Mouse (Mus musculus) heart, embryonic 15.5 days (tissue): ENCODE data around the gene Lsamp. TPM values are rescaled to one million over a fixed set of nuclear protein-coding genes. Genes with fewer than 3 reads are reported as not detected.

ENCODE experiments used
- ATAC-seq: fragments of 200-750 bp; cut with Nextera tagmentation; replicated peaks from 2 replicates; pipeline ENCODE4 v1.8.0; 2017; ENCODE audit warnings: low read depth, moderate TSS enrichment; ENCODE audit not compliant: insufficient number of reproducible peaks, insufficient read depth, low FRiP score
- H3K27ac ChIP-seq: fragments of 300-500 bp; sonication (generic); 2 replicates; pipeline ENCODE4 v1.5.1; 2015; ENCODE audit warnings: mild to moderate bottlenecking, inconsistent platforms
- H3K27me3 ChIP-seq: fragments of 300-500 bp; sonication (generic); 2 replicates; pipeline ENCODE4 v1.6.1; 2015; ENCODE audit warnings: inconsistent platforms
- H3K36me3 ChIP-seq: fragments of 300-500 bp; sonication (generic); 2 replicates; pipeline ENCODE4 v1.6.1; 2015; ENCODE audit warnings: mild to moderate bottlenecking, inconsistent platforms
- H3K4me1 ChIP-seq: fragments of 300-500 bp; sonication (generic); replicated peaks from 2 replicates; pipeline ENCODE4 v1.6.1; 2015; ENCODE audit warnings: inconsistent platforms
- H3K4me2 ChIP-seq: fragments of 300-500 bp; sonication (generic); 2 replicates; pipeline ENCODE4 v1.6.1; 2015; ENCODE audit warnings: inconsistent platforms, mild to moderate bottlenecking, moderate library complexity
- H3K4me3 ChIP-seq: fragments of 300-500 bp; sonication (generic); 2 replicates; pipeline ENCODE4 v1.5.1; 2015; ENCODE audit warnings: mild to moderate bottlenecking, inconsistent platforms
- H3K9ac ChIP-seq: fragments of 300-500 bp; sonication (generic); 2 replicates; pipeline ENCODE4 v1.6.1; 2015; ENCODE audit warnings: mild to moderate bottlenecking, inconsistent platforms
- H3K9me3 ChIP-seq: fragments of 300-500 bp; sonication (generic); replicated peaks from 2 replicates; pipeline ENCODE4 v1.6.1; 2016; ENCODE audit warnings: inconsistent platforms
- WGBS: fragments of 180-500 bp; shearing (Covaris S2); methylation state at CpG from one replicate; pipeline ENCODE4 v1.1.7; 2015; ENCODE audit warnings: mixed read lengths; 5-methylcytosine and 5-hydroxymethylcytosine counted together
- microRNA-seq: library from miRNA; unstranded; fragments of <30 nt; microRNA quantifications from one replicate; pipeline ENCODE4, GENCODE M21; 2016
- polyA plus RNA-seq: library from polyadenylated mRNA; unstranded; fragments of >200 nt; fragmentation: Nextera tagmentation; extraction: Ambion mirVana; gene quantifications from 2 replicates; pipeline ENCODE4 v1.2.1, GENCODE M21; 2015

The Lsamp gene
- polyA plus RNA-seq, 1 experiment from 2014 or later, result 1.7 TPM

DNA sequence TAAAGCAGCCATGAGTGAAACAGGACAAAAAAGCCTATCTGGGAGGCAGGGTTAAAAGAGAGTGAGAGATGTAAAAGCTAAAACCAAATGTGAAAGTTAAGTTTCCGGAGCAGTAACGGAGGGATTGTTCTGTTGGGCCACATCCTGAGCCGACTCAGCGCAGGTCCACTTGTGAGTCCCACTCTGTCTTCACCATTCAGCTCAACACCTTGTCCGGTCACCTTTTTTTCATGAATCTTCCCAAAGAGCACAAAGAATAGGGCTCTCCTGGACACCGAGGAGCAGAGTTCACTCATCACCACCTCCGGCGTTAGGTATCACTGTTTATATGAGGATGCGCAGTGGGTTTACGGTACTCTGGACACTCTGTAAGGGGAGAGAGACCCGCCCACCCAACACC lies 2196.3 kb downstream of the Lsamp start:
- no peak for ATAC-seq
- Histone ChIP-seq H3K4me3 (no peak overlapping the region), H3K4me1 (no peaks in the 10 kb centered on the region), H3K27ac (no peak overlapping the region), H3K36me3 (no peaks in the 10 kb centered on the region), H3K4me2 (no peak overlapping the region), H3K9ac (no peak overlapping the region), H3K9me3 (no peaks in the 10 kb centered on the region), H3K27me3 (no peaks in the 10 kb centered on the region)
- WGBS, result 91% methylated on average over 11 of the region's 11 CpGs

DNA sequence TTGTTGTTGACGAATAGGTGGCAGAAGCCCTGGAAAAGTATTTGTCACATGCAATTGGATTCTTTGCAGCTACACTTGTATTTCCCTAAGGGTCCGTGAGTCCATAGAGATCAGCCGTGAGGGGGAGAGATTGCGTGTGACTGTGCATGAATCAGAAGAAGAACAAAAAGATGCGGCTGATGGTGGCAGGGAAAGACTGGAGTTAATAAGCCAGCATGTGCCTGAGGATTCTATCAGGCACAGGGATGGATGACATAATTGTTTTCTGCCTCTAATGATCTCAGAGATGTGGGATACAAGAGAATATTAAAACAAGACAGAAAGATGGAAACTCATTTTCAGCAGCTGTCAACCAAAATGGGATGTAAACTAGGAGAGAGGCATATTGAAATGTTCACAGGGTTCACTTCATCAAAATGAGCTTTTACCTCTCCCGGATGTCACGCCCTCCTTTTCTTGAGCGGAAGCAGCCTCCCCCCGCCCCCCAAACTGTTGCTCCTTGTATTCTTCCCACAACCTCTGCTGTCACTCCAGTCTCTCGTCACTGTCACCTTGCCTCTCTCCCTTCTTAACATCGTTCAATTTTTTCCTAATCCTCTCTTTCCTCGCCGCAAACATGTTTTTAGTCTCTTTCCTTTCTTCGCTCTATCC lies 2205.4 kb downstream of the Lsamp start:
- peak overlapping the region; percentile 38 for H3K27ac ChIP-seq
- 37% methylated on average over 14 of the region's 14 CpGs for WGBS
- no peak for ATAC-seq

GRCm38 (mm10) chr16:42190114-42191045 lies 2206.2 kb downstream of the Lsamp start:
- WGBS, result 1% methylated on average over 44 of the region's 44 CpGs
- Histone ChIP-seq H3K27me3 (no peaks in the 10 kb centered on the region), H3K9ac (peak overlapping the region; percentile 68), H3K9me3 (no peaks in the 10 kb centered on the region), H3K36me3 (no peaks in the 10 kb centered on the region), H3K4me2 (peak overlapping the region; percentile 84), H3K4me1 (peaks cover 3% of the 10 kb centered on the region; the same call in 1 of the 2 replicates), H3K4me3 (peak overlapping the region; percentile 59), H3K27ac (peak overlapping the region; percentile 93)
- peak; percentile 98 for ATAC-seq

More for the DNA sequence above, 2205.4 kb downstream of the Lsamp start:
- Histone ChIP-seq H3K4me1 (peaks cover 3% of the 10 kb centered on the region; the same call in 1 of the 2 replicates), H3K9me3 (no peaks in the 10 kb centered on the region), H3K27me3 (no peaks in the 10 kb centered on the region), H3K4me2 (peak overlapping the region; percentile 84), H3K4me3 (peak overlapping the region; percentile 59), H3K9ac (peak overlapping the region; percentile 32), H3K36me3 (no peaks in the 10 kb centered on the region)

Small RNA genes lying within 50 kb of the gene (microRNA-seq; reads per million reads assigned to microRNA genes)
- gene Gm27887, result not detected
- gene Gm47276, result not detected
